Mouse (Mus musculus) liver, adult 2 months (tissue): ENCODE results near the gene Tpm4.

ENCODE experiments used
- CTCF ChIP-seq: fragments of 200-500 bp; IDR thresholded peaks from 2 replicates; pipeline ENCODE4 v1.5.1; 2011; ENCODE audit warnings: low read depth, low read length, control low read depth
- POLR2A ChIP-seq: fragments of 200-500 bp; IDR thresholded peaks from 2 replicates; pipeline ENCODE4 v1.6.1; 2011; ENCODE audit warnings: low read length, control low read depth; ENCODE audit not compliant: insufficient read depth; ENCODE audit errors: extremely low read depth

DNA sequence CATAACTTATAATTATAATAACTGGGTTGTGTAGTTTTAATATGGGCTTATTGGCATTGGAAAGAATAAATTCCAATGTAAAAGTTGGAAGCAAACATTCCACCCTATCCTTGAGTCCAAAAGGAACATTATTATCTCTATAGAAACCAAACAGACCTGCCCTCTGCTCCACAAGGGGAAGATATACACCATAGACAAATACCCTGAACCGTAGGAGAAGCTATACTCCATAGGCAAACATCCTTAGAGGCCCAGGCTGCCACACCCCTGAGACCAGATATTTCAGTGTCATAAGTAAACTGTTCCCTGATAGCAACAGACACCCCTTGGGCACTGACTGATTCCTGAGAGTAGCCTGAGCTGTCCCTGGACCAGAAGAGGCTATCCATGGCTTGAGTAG, 6.9 kb upstream of the Tpm4 start:
- TF ChIP-seq POLR2A (no peak), CTCF (no peak)
